Mouse (Mus musculus) liver, adult (tissue): ENCODE results near the gene Ptk6.

Experiments used
- GATA4 ChIP-seq: IDR thresholded peaks from 2 replicates; pipeline ENCODE4 v1.6.1; 2014; ENCODE audit warnings: mild to moderate bottlenecking, low read length; ENCODE audit not compliant: insufficient replicate concordance

The Ptk6 gene

DNA sequence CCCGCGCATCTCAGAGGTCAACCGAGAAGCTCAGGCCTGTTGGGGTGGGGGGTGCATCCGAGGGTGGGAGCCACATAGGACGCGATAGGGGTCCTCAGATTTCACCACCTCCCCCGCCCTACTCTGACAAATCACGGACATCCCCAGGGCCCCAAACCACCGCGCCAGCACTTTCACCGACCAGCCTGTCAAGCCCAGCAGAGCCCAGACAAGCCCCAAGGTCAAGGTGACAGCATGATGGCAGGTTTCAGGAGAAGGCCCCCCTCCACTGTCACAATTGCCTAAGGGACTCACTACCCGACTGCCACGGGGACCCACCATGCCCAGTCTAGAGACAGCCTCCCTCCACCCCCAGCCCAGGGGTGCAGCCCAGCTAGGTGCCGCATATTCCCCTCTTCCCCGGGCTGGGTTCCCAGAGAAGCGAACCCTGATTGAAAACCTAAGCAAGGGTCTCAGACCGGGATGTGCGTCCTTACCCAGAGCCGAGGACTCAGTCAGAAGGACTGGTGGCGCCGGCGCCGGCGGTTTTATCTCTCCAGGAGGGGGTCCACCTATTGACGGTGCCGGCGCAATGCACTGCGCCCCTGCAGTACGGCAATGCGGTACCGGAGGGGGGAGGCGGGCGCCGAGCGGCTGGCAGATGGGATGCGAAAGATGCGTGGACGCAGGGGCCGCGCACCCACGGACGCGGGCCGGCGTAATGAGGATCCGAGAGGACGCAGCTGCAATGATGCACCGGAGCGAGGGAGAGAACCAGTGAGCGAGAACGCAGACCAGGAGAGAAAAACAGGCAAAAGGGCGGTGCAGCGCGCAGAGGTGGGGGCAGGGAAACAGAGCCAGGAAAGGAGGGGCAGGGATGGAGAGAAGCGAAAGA lies 46.1 kb downstream of the Ptk6 start, which contains the start of gene Eef1a2:
Eef1a2 (minus strand) TSS at position 767 of the 874 bp plus-strand sequence.
- TF ChIP-seq GATA4 = no peak

DNA sequence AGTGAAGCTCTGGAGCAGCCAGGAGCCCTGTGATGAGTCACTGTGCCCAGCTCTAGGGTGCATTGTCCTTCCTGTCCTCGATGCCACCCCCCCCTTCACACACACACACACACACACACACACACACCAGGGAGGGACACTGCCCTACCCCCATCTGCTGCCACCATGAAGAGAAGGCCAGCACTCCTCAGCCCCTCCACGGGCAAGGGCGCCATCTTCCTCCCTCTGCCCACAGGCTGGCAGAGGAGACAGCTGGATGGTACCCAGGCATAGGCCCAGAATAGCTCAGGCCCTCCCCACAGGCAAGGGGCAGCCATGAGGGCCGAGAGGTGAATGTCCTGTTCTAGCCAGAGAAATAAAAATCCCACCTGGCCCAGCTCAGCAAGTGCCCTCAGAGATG lies 46.8 kb downstream of the Ptk6 start:
- TF ChIP-seq GATA4 = no peak

DNA sequence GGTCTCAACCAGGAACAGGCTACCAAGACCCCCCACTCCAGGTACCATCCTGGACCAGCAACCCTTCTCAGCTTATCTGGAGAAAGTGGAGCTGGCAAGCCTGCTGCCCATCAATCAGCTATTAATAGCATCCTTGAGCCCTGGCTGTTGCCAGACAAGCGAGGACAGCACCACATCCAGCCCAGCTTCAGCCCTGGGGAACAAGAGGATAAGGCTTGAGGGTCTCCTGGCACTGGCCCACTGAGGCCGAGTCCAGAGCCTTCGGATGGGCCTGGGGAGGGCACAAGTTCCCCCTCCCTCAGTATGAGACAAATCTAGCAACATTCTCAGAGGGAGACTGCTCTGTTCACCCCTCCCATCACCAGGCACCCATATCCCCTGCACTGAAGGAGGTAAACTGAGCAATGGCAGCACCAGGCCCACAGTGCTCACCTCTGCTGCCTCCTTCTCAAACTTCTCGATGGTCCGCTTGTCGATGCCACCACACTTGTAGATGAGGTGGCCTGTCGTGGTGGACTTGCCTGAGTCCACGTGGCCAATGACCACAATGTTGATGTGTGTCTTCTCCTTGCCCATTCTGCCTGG lies 47.7 kb downstream of the Ptk6 start:
- no peak for TF ChIP-seq GATA4

DNA sequence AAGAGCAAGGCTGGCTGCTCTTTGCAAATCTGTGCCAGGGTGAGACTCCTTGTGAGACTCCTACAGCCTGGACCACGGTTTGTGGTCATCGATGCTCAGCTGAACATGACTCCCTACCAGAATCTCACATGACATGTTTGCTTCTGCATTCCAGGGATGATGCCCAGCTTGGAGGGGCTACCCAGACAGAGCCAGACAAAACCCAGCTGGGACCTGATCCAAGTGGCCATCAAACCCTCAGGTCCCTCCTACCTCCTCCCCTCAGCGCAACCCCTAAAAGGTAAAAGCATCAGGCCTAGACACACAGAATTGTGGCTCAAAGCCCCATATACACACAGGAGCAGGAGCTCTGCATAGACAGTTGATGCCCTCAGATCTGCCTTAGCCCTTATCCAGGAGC lies 48.2 kb downstream of the Ptk6 start:
- TF ChIP-seq GATA4 = no peak

DNA sequence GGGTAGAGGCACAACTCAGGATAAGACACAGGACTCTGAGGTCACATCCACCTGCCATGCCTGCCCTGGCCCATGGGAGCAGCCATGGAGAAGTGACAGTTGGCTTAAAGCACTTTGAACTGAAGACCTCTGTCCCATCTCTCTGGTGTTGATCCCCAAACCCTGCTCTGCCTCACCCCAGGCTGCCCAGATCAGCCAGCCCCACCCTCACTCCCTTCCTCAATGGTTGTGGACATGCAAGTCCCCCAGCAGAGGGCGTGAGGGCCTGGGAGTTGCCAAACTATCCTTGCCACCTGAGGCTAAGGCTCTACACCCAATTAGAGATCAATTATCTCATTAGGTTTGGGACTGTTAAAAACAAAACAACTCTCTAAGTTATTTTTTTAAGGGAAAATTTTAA lies 48.8 kb downstream of the Ptk6 start:
- TF ChIP-seq GATA4 = no peak

DNA sequence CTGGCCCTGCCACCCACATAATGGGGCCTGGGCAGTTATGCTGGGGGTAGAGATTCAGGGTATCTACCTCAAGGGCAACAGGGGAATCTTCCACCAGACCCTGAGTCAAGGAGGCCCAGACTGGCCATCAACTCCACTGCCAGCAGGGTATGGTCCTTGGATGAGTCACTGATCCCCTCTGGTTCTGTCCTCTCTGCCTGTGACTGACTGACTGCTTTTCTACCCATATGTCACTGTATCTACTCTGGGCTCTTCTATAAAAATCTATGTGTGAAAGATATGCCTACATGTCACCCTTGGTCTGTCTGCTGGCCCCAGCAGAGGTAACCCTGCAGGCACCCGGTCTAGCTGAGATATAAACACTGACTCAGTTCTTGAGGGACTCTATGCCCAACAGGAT lies 49.5 kb downstream of the Ptk6 start:
- no peak for TF ChIP-seq GATA4

DNA sequence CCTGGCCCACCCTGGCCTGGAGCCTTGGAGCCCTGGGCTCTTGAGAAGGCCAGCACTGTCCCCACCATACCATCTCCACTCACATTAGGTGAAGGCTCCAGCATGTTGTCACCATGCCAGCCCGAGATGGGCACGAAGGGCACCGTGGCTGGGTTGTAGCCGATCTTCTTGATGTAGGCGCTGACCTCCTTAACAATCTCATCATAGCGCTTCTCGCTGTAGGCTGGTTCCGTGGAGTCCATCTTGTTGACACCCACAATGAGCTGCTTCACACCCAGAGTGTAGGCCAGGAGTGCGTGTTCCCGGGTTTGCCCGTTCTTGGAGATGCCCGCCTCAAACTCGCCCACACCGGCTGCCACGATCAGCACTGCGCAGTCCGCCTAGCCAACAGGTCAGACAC lies 49.9 kb downstream of the Ptk6 start:
- no peak for TF ChIP-seq GATA4

DNA sequence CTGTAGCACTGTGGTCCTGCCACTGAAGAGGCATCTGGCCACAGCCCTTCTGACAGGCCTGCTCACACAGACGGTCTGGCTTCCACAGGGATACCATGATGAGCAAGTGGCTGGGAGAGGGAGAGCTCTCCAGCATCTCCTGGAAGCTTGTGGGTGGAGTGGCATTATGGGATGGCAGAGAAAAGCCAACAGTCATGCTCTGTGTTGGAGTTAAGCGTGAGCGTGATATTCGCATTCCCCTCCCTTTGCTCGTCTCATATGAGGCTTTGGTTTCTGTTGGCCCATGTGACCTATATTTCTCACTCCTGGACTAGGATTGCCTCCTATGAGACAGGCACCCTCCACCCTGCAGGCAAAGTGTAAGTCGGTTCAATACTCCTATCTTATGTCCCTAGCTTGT lies 52.3 kb downstream of the Ptk6 start:
- TF ChIP-seq GATA4 = no peak

DNA sequence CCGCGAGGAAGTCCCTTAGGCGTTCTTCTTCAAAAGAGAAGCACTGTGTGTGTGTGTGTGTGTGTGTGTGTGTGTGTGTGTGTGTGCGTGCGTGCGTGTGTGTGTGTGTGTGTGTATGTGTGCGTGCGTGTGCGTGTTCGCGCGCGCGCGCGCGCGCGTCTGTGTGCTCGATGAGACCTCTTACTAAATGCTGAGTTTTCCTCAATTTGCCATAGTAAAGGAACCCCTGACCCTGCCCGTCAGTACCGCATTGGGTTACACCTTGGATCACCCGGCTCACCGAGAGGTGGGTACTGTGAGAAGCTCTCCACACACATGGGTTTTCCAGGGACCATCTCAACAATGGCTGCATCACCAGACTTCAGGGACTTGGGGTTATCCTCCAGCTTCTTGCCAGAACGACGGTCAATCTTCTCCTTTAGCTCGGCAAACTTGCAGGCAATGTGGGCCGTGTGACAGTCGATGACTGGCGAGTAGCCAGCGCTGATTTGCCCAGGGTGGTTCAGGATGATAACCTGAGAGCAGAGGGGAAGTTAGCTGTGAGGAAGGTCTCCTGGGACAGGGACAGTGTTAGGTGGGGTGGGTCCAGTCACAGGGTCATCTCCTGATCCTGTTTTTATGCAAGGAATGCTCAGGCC lies 54.2 kb downstream of the Ptk6 start:
- TF ChIP-seq GATA4 = no peak

DNA sequence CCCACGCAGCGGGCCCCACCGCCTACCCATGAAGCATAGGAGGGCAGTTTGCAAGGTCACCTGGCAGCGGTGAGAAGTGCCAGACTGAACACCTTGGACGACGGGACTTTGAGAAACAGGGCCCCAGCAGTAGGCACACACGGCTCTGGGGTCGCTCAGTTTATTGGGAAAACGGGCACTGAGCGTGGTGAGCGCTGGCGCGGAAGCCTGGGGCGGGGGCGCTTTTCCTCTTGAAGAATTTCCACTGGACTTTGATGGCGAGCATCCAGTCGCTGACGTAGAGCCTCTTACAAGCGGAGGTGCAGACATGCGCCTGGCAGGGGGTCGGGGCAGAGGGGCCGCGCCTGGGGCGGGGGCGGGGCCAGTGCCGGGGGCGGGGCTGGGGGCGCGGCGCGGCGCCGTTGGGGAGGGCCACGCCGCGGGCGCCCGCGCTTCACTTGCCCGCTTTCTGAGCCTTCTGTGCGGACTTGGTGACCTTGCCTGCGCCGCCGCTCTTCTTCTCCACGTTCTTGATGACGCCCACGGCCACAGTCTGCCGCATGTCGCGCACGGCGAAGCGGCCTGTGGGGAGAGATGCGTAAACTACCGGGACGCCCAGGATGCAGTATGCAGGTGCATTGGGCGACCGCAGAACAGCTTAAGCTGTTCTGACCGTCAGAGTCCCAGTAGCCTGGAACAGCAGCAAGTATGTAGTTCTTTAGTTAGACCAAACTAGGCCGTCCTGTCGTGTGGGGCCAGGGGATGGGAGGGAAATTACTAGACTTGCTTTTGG lies 54.9 kb downstream of the Ptk6 start:
- TF ChIP-seq GATA4 = no peak

DNA sequence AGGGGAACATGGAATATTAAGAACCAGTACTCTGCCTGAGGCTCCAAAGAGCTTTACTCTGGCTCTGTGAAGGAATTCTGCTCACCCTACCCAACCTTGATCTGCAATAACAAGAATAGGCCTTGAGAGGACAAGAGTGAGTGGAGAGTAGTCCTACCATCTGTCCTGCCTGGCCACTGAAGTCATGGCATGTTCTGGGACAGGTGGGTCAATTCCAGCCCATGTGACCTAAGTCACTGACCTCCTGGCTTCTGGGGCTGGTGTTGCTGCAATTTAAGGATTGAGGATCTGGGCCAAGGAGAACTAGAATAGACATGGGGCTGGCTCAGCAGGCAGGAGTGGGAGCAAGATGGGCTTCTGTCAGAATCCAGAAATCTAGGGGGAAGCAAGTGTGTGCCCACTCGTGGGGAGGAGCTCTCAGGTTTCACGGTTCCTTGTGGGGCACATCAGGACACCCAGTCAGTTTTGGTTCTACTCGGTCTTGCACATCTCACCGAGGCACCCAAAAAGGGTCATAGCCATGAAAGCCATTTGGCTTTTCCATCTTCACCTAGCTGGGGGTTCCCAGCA lies 55.5 kb downstream of the Ptk6 start:
- no peak for TF ChIP-seq GATA4

DNA sequence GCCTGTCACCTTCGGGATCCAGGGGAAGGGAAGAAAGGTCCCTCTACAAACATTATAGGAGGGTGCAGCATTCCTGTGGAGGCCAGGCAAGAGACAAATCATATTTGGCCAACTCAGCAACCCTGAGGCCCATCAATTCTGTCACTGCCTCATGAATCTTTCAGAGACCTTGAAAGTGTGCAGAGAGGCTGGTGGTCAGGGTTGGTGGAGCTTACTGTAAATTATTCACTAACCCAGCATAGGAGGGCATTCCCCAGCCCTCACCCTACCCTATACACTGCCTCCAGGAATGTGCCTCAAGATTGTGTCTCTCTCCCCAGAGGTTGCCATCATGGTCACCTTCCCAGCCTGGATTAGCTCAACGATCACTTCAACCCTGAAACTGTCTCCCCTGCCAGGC lies 57.9 kb downstream of the Ptk6 start:
- no peak for TF ChIP-seq GATA4
